Mouse (Mus musculus): ENCODE results near the gene Plekhg1. TPM values are rescaled to one million over a fixed set of nuclear protein-coding genes. Genes with fewer than 3 reads are reported as not detected.

The Plekhg1 gene
- total and polyA plus RNA-seq, 2 experiments from 2014 or later = 6.8 to 14.8 TPM

DNA sequence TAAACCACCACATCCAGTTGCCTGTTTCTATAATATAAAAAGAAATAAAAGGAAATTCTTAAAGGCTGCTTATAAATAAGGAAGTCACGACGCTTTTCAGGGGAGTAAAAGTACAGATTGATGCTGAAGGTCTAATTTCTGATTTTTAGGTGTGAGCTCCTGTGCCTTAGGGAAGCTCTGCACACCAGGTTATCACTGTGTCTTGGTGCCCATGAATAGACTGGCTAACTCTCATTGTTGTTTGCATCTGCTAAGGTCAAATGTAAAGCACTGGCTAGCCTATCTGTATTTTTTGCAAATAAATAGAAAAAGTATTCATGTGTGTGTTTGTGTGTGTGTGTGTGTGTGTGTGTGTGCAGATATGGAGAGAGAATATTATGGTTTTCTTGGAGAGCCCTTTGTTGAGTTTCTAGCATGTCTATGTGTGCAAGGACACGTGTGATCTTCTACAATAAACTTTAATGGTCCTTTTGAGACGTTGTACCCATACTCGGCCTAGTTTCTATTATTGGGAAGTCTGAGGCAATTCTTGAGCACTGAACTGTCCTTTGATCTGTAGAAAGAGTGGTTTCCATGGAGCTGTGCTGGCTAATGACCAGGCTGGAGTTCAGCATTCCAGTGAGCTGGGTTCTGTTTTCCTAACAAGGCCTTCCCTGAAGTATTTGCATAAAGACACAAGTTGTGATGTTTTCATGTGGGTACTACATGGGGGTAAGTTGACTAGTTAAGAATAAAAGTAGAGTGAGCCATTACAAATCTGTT lies 79.0 kb downstream of the Plekhg1 start:
- Histone ChIP-seq H3K9ac (replicated peaks; ENCODE audit: low read length) (no peak overlapping the region), H3K36me3 (ENCODE audit: insufficient read depth, low read length) (no peaks in the 10 kb centered on the region), H3K27me3 (ENCODE audit: insufficient read depth, low read length) (no peaks in the 10 kb centered on the region), H3K4me3 (ENCODE audit: low read length) (no peak overlapping the region), H3K9me3 (ENCODE audit: low read length) (no peaks in the 10 kb centered on the region), H3K27ac (peak overlapping the region; percentile 29; the same call in 1 of the 2 replicates), H3K4me1 (ENCODE audit: insufficient read depth, low read length) (no peaks in the 10 kb centered on the region), H3K4me2 (ENCODE audit: low read depth, low read length) (no peak overlapping the region)
- DNase-seq (ENCODE audit: low spot score) (peak; percentile 62), ATAC-seq (peak; percentile 79)
- TF ChIP-seq CTCF (IDR thresholded peaks at IDR 0.05; ENCODE audit: low read depth) = no peak
- 37% methylated on average over 5 of the region's 5 CpGs for WGBS

DNA sequence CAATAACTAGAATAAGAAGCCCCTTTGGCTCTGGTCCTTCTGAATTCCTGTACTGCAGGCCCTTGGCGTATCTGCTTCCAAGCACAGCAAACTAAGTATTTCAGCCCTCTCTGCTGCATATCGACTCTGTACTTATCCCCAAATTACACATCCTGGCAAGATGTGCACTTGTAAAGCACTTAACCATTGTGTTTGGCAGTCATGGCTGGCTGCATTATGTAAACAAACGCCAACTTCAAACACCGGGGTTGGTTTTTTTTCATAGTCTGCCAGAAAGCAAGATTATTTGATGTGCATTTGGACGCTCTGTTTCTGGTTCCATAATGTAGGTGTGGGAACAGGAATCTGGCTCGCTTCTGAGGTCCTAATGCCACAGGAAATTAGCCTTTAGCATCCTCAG lies 83.7 kb downstream of the Plekhg1 start:
- Histone ChIP-seq H3K36me3 (ENCODE audit: insufficient read depth, low read length) (no peaks in the 10 kb centered on the region), H3K4me1 (ENCODE audit: insufficient read depth, low read length) (no peaks in the 10 kb centered on the region), H3K4me3 (ENCODE audit: low read length) (no peak overlapping the region), H3K27ac (no peak overlapping the region), H3K9me3 (ENCODE audit: low read length) (no peaks in the 10 kb centered on the region), H3K9ac (replicated peaks; ENCODE audit: low read length) (no peak overlapping the region), H3K27me3 (ENCODE audit: insufficient read depth, low read length) (no peaks in the 10 kb centered on the region), H3K4me2 (ENCODE audit: low read depth, low read length) (no peak overlapping the region)
- 53% methylated on average over 6 of the region's 6 CpGs for WGBS
- DNase-seq (ENCODE audit: low spot score) = peak; percentile 12
- ATAC-seq = no peak
- no peak for TF ChIP-seq CTCF (IDR thresholded peaks at IDR 0.05; ENCODE audit: low read depth)

DNA sequence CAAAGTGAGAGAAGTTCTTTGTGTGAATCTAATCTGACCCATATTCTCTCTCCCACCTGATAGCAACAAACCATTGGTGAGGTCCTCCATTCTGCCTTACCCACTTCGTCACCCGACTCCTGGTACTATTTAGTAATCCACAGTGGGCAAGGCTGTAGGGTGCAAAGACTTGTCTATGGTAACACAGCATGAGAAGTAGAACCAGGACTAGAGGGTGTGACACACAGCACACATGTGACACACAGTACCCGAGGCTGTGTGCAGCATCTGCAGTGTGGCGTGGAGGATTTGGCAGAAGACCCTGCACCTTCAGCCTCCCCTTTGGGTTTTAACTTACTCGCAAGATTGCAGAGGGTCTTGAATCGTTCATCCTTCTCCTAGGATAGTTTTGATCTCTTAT lies 85.9 kb downstream of the Plekhg1 start:
- Histone ChIP-seq H3K4me2 (ENCODE audit: low read depth, low read length) (no peak overlapping the region), H3K9ac (replicated peaks; ENCODE audit: low read length) (no peak overlapping the region), H3K9me3 (ENCODE audit: low read length) (no peaks in the 10 kb centered on the region), H3K36me3 (ENCODE audit: insufficient read depth, low read length) (no peaks in the 10 kb centered on the region), H3K27me3 (ENCODE audit: insufficient read depth, low read length) (no peaks in the 10 kb centered on the region), H3K4me1 (ENCODE audit: insufficient read depth, low read length) (no peaks in the 10 kb centered on the region), H3K27ac (no peak overlapping the region), H3K4me3 (ENCODE audit: low read length) (no peak overlapping the region)
- 94% methylated on average over 6 of the region's 6 CpGs for WGBS
- ATAC-seq (no peak), DNase-seq (ENCODE audit: low spot score) (no peak)
- no peak for TF ChIP-seq CTCF (IDR thresholded peaks at IDR 0.05; ENCODE audit: low read depth)

DNA sequence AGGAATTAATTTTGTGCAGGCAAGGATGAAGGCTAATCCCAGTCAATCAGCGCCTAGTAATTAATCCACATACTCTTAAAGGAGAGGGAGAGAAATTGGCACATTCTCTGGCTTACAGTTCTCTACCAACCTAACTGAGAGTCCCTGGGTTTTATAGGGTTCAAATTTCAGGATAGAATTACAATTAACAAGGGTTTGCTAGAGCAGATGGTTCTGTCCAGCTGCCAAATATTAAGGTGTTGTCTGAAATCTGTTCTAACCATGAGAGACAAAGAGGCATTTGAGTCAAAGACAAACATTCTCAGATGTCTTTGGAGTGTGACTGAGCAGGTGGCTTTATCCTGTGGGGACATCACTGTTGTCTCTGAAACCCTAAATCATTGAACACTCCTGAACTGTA lies 87.2 kb downstream of the Plekhg1 start:
- Histone ChIP-seq H3K4me2 (ENCODE audit: low read depth, low read length) (no peak overlapping the region), H3K4me1 (ENCODE audit: insufficient read depth, low read length) (no peaks in the 10 kb centered on the region), H3K27me3 (ENCODE audit: insufficient read depth, low read length) (no peaks in the 10 kb centered on the region), H3K27ac (no peak overlapping the region), H3K9ac (replicated peaks; ENCODE audit: low read length) (no peak overlapping the region), H3K4me3 (ENCODE audit: low read length) (no peak overlapping the region), H3K36me3 (ENCODE audit: insufficient read depth, low read length) (no peaks in the 10 kb centered on the region), H3K9me3 (ENCODE audit: low read length) (no peaks in the 10 kb centered on the region)
- no peak for TF ChIP-seq CTCF (IDR thresholded peaks at IDR 0.05; ENCODE audit: low read depth)
- ATAC-seq (no peak), DNase-seq (ENCODE audit: low spot score) (peak; percentile 22)
- WGBS = 71% methylated on average over 1 of the region's 1 CpGs

DNA sequence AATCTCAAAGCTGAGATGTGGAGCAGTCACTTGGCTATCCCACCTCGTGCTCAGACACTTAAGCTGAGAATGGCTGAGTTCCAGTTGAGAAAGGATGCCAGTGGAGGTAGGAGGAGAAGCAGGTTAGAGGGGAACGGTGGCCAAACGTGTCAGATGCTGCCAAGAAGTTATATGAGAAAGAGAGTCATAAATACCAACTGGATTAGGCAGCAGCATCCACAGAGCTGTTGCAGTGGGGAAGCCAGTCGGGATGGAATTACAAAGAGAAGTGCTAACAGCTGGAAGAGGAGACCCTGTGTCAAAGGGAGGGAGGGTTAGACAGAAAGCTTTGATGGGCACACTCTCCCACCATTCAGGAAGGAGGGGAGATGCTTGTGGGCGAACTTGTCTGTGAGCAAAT lies 89.3 kb downstream of the Plekhg1 start:
- no peak overlapping the region for H3K4me3 ChIP-seq (ENCODE audit: low read length)
- H3K9ac ChIP-seq (replicated peaks; ENCODE audit: low read length) = no peak overlapping the region
- no peak for ATAC-seq
- peak; percentile 9 for DNase-seq (ENCODE audit: low spot score)
- TF ChIP-seq CTCF (IDR thresholded peaks at IDR 0.05; ENCODE audit: low read depth) = no peak
- H3K9me3 ChIP-seq (ENCODE audit: low read length) = no peaks in the 10 kb centered on the region
- no peak overlapping the region for H3K4me2 ChIP-seq (ENCODE audit: low read depth, low read length)
- no peak overlapping the region for H3K27ac ChIP-seq
- H3K4me1 ChIP-seq (ENCODE audit: insufficient read depth, low read length) = no peaks in the 10 kb centered on the region
- no peaks in the 10 kb centered on the region for H3K36me3 ChIP-seq (ENCODE audit: insufficient read depth, low read length)
- 46% methylated on average over 5 of the region's 5 CpGs for WGBS
- no peaks in the 10 kb centered on the region for H3K27me3 ChIP-seq (ENCODE audit: insufficient read depth, low read length)

DNA sequence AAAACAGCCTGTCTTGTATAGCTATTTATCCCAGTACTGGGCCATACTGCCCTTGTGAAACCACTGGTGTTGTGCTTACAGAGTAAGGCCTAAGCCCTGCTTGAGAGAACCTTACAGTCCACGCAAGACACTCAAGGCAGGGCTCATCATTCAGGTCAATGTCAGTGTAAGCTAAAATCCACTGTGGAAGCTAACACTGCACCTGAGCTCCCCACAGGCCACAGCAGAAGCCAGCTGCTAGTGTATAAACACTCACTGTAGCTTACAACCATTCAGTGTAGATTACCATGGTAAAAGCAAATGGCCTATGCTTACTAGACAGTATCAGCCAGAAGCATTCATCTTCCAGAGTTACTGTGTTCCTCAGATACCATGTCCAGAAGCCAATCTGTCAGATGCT lies 90.5 kb downstream of the Plekhg1 start:
- DNase-seq (ENCODE audit: low spot score) (no peak), ATAC-seq (no peak)
- Histone ChIP-seq H3K4me2 (ENCODE audit: low read depth, low read length) (no peak overlapping the region), H3K4me1 (ENCODE audit: insufficient read depth, low read length) (no peaks in the 10 kb centered on the region), H3K9ac (replicated peaks; ENCODE audit: low read length) (no peak overlapping the region), H3K9me3 (ENCODE audit: low read length) (no peaks in the 10 kb centered on the region), H3K27me3 (ENCODE audit: insufficient read depth, low read length) (no peaks in the 10 kb centered on the region), H3K36me3 (ENCODE audit: insufficient read depth, low read length) (no peaks in the 10 kb centered on the region), H3K27ac (no peak overlapping the region), H3K4me3 (ENCODE audit: low read length) (no peak overlapping the region)
- 93% methylated on average over 1 of the region's 1 CpGs for WGBS
- TF ChIP-seq CTCF (IDR thresholded peaks at IDR 0.05; ENCODE audit: low read depth) = no peak

DNA sequence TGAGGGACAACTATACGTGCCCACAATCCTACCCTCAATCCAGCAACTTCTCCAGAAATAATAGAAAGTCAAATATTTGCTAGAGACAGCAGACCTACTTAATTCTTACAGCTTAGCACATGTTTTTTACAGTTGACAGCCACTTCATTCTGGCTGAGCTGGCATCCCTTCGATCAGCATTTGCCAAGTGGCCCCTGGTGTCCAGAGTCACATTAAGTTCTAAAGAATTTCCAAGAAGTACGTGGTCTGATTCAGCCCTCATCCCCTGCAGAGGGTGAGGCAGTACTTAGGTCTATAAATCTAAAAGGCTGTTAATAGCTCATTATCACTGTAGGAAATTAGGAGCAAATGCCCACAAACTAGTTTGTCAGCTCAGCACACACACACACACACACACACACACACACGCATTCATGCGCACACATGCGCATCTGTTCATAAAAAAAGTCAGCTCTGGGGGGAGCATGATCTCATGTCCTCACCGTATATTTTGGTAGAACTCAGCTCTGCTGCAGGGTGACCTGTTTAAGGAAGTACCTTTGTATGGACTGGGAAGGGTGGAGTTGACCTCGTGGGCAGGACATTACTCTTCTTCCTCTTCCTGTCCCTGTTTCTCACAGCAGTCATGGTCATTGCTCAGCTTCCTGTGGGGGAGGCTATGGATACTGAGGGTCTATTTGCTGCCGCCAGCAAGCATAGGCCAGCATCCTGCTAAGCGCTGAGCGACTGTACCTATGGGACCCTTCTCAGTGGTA lies 91.6 kb downstream of the Plekhg1 start:
- WGBS = 62% methylated on average over 11 of the region's 11 CpGs
- ATAC-seq (0 out of 2 replicates have a peak, but pooled peaks have one; percentile 41), DNase-seq (ENCODE audit: low spot score) (peak; percentile 19)
- H3K4me1 ChIP-seq (ENCODE audit: insufficient read depth, low read length) = no peaks in the 10 kb centered on the region
- no peaks in the 10 kb centered on the region for H3K9me3 ChIP-seq (ENCODE audit: low read length)
- H3K4me3 ChIP-seq (ENCODE audit: low read length) = no peak overlapping the region
- no peak overlapping the region for H3K4me2 ChIP-seq (ENCODE audit: low read depth, low read length)
- no peaks in the 10 kb centered on the region for H3K27me3 ChIP-seq (ENCODE audit: insufficient read depth, low read length)
- H3K36me3 ChIP-seq (ENCODE audit: insufficient read depth, low read length) = no peaks in the 10 kb centered on the region
- no peak for TF ChIP-seq CTCF (IDR thresholded peaks at IDR 0.05; ENCODE audit: low read depth)
- no peak overlapping the region for H3K27ac ChIP-seq
- H3K9ac ChIP-seq (replicated peaks; ENCODE audit: low read length) = no peak overlapping the region

Measured in hindbrain, postnatal 0 days (tissue).